Mouse (Mus musculus): ENCODE data around the gene Fbxw8.

- TF ChIP-seq CTCF (IDR thresholded peaks at IDR 0.05; ENCODE audit: low read depth, low read length), result no peak
- TF ChIP-seq GATA1 (IDR thresholded peaks at IDR 0.05; ENCODE audit: borderline replicate concordance, low read length), result no peak
- no peak for TF ChIP-seq POLR2AphosphoS5 (IDR thresholded peaks at IDR 0.05; ENCODE audit: insufficient replicate concordance, low read depth, low read length)
- TF ChIP-seq TAL1 (conservative IDR thresholded peaks at IDR 0.05; ENCODE audit: low read depth, low read length), result no peak
Observed at GRCm38 (mm10) chr5:118079354-118079753, 75.9 kb downstream of the Fbxw8 start.

All from G1E (cell line).